Mouse (Mus musculus) myocyte (in vitro differentiated cells): ENCODE results near the gene Tia1. TPM values are rescaled to one million over a fixed set of nuclear protein-coding genes. Genes with fewer than 3 reads are reported as not detected.

Experiments used
- H3K27me3 ChIP-seq: one replicate; pipeline ENCODE4 v1.6.1; 2011; ENCODE audit not compliant: control insufficient read depth, insufficient read depth, insufficient read length
- H3K36me3 ChIP-seq: one replicate; pipeline ENCODE4 v1.6.1; 2011; ENCODE audit not compliant: control insufficient read depth, insufficient read depth
- H3K4me2 ChIP-seq: one replicate; pipeline ENCODE4 v1.6.1; 2011; ENCODE audit warnings: low read depth, control low read depth
- H3K4me3 ChIP-seq: one replicate; pipeline ENCODE4 v1.5.1; 2011; ENCODE audit warnings: mild to moderate bottlenecking, control low read depth, moderate library complexity
- H3K79me2 ChIP-seq: one replicate; pipeline ENCODE4 v1.6.1; 2011; ENCODE audit not compliant: control insufficient read depth, insufficient read depth
- H3ac ChIP-seq: one replicate; pipeline ENCODE4 v1.6.1; 2011; ENCODE audit not compliant: control insufficient read depth, insufficient read length
- CEBPB ChIP-seq: IDR thresholded peaks from 2 replicates; pipeline ENCODE4 v1.6.1; 2011; ENCODE audit warnings: mild to moderate bottlenecking, moderate library complexity; ENCODE audit not compliant: poor library complexity, insufficient read depth, severe bottlenecking
- E2F4 ChIP-seq: IDR thresholded peaks from one replicate; pipeline ENCODE4 v1.6.1; 2011; ENCODE audit warnings: mild to moderate bottlenecking, control low read depth, moderate library complexity; ENCODE audit not compliant: insufficient read depth
- MAX ChIP-seq: IDR thresholded peaks from one replicate; pipeline ENCODE4 v1.6.1; 2011; ENCODE audit warnings: low read depth, mild to moderate bottlenecking, control low read depth
- MYOD1 ChIP-seq, 3 experiments: IDR thresholded peaks; one replicate each; pipeline ENCODE4 v1.6.1; 2011; ENCODE audit warnings: control low read depth in 2 of 3, low read depth in 2 of 3, mild to moderate bottlenecking in 2 of 3, moderate library complexity in 1 of 3; ENCODE audit not compliant: insufficient read length in 2 of 3, control insufficient read depth in 1 of 3
- MYOG ChIP-seq, 3 experiments: IDR thresholded peaks; one replicate each; pipeline ENCODE4 v1.6.1; 2011; ENCODE audit warnings: control low read depth in 2 of 3, low read depth in 2 of 3, mild to moderate bottlenecking in 2 of 3; ENCODE audit not compliant: insufficient read length in 2 of 3, control insufficient read depth in 1 of 3, insufficient read depth in 1 of 3
- POLR2A ChIP-seq: IDR thresholded peaks from one replicate; pipeline ENCODE4 v1.6.1; 2011; ENCODE audit warnings: low read depth, mild to moderate bottlenecking, control low read depth, moderate library complexity; ENCODE audit not compliant: insufficient read length
- POLR2AphosphoS2 ChIP-seq: IDR thresholded peaks from one replicate; pipeline ENCODE4 v1.6.1; 2011; ENCODE audit warnings: low read depth, control low read depth; ENCODE audit not compliant: insufficient read length
- REST ChIP-seq: IDR thresholded peaks from one replicate; pipeline ENCODE4 v1.6.1; 2011; ENCODE audit warnings: mild to moderate bottlenecking, control low read depth, moderate library complexity; ENCODE audit not compliant: insufficient read depth, insufficient read length
- SRF ChIP-seq: IDR thresholded peaks from one replicate; pipeline ENCODE4 v1.6.1; 2011; ENCODE audit warnings: low read depth; ENCODE audit not compliant: control insufficient read depth, insufficient read length
- TCF12 ChIP-seq: IDR thresholded peaks from one replicate; pipeline ENCODE4 v1.6.1; 2011; ENCODE audit warnings: mild to moderate bottlenecking, control low read depth; ENCODE audit not compliant: poor library complexity, insufficient read depth, severe bottlenecking
- TCF3 ChIP-seq: IDR thresholded peaks from one replicate; pipeline ENCODE4 v1.6.1; 2011; ENCODE audit warnings: low read depth, control low read depth; ENCODE audit not compliant: insufficient read length
- USF1 ChIP-seq: IDR thresholded peaks from one replicate; pipeline ENCODE4 v1.6.1; 2011; ENCODE audit warnings: low read depth, mild to moderate bottlenecking, control low read depth, moderate library complexity
- polyA plus RNA-seq: library from polyadenylated mRNA; unstranded; fragments of >200 nt; fragmentation: generic; extraction: Trizol; gene quantifications from one replicate; pipeline ENCODE4 v1.2.1, GENCODE M21; 2012; ENCODE audit warnings: missing spikeins

Gene Tia1
- polyA plus RNA-seq, 1 experiment, result 12.8 TPM

DNA sequence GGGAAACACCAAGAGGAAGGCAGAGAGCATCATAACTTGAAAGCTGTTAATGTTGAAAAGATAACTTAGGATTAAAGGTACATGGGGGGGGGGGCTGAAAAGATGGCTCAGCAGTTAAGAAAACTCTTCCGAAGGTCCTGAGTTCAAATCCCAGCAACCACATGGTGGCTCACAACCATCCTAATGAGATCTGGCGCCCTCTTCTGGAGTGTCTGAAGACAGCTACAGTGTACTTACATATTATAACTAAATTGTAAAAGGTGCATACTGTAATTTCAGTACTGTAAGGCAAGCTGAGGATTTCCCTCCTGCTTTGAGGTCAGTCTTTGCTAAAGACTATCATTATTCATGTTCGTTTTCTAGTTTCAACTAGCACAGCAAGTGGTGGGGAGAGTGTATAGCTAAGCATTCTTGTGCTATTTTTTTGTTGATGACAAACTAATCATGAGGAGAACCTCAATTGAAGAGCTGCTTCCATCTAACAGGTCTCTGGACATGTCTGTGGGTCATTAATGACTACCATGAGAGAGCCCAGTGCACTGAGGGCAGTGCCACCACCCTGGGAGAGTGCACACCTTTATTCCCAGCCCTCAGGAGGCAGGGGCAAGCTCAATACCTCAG, 33.8 kb upstream of the Tia1 start:
- peak; percentile 49 for TF ChIP-seq POLR2AphosphoS2
- no peak for TF ChIP-seq CEBPB
- Histone ChIP-seq H3ac (peak overlapping the region; percentile 3), H3K4me2 (peak overlapping the region; percentile 95), H3K4me3 (peak overlapping the region; percentile 86), H3K79me2 (peaks cover 42% of the 10 kb centered on the region), H3K36me3 (no peaks in the 10 kb centered on the region), H3K27me3 (no peaks in the 10 kb centered on the region)

DNA sequence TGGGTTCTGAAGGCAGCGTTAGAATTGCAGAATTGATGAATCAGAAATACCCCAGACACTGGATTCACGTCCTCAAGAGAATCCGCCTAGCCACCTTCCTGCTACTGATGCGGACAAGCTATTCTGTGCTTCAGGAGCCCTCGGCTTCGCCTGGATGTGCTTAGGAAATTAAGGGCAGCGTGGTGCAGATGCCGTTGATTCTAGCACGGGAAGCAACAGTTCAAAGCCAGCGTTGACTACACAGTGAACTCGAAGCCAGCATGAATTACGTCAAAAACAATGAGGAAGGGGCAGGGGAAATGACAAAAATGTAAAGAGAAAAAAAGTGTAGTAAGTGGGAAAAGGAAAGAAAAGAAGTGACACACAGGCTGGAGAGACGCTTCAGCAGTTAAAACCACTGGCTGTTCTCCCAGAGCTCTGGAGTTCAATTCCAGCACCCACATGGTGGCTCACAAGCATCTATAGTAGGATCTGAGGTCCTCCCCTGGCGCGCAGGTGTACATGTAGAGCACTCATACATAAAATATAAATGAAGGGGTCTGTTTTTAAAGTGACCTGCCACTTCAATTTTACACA, 33.2 kb upstream of the Tia1 start, which contains the start of gene Snrpg:
Gene Snrpg, plus strand, starts transcription at position 541 of the 576 bp plus-strand sequence.
- no peaks in the 10 kb centered on the region for H3K27me3 ChIP-seq
- H3K4me3 ChIP-seq, result peak within 1 kb of the TSS; percentile 86
- peaks cover 44% of the 10 kb centered on the region for H3K79me2 ChIP-seq
- H3K36me3 ChIP-seq, result no peaks in the 10 kb centered on the region
- H3K4me2 ChIP-seq, result peak within 1 kb of the TSS; percentile 95
- H3ac ChIP-seq, result peak within 1 kb of the TSS; percentile 3
- no peak for TF ChIP-seq POLR2AphosphoS2

DNA sequence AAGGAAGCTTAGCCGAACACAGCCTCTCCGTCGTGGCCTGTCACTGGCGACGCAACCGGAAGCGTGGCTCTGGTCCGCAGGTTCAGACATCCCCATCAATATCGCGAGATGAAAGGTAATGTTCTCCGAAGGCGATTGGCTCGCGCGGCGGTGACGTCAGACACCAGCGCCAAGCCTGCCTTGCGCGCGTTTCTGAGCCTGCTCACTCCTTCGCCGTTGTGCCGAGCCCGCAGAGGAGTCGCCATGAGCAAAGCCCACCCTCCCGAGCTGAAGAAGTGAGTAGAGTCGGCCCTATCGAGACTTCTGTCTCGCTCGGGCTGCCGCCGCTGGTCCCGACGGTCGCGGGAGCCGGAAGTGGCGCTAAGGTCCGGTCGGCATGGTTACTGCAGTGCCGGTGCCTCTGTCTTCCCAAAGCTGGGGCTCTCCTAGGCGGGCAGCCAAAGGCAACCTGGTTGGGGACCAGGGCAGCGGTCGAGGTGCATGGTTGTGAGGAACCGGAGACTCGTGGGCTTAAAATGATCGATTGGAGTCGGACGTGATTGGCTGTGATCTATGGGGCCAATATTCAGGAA, 32.6 kb upstream of the Tia1 start:
- TF ChIP-seq REST, result no peak
- TF ChIP-seq MYOG (IDR thresholded peaks at IDR 0.05; ENCODE audit: control insufficient read depth in 1 of 3, insufficient read depth in 1 of 3, insufficient read length in 2 of 3, low read depth in 2 of 3), result no peak
- TF ChIP-seq TCF12, result no peak
- peak; percentile 40 for TF ChIP-seq SRF
- peak; percentile 93 for TF ChIP-seq POLR2A
- no peak for TF ChIP-seq MYOD1 (IDR thresholded peaks at IDR 0.05; ENCODE audit: control insufficient read depth in 1 of 3, insufficient read length in 2 of 3, low read depth in 2 of 3)
- TF ChIP-seq MAX, result no peak
- peak; percentile 61 for TF ChIP-seq E2F4
- peak; percentile 95 for TF ChIP-seq POLR2AphosphoS2
- TF ChIP-seq USF1, result no peak
- no peak for TF ChIP-seq TCF3
- H3K4me2 ChIP-seq, result peak overlapping the region; percentile 95
- H3K79me2 ChIP-seq, result peaks cover 40% of the 10 kb centered on the region
- no peaks in the 10 kb centered on the region for H3K27me3 ChIP-seq
- peak overlapping the region; percentile 3 for H3ac ChIP-seq
- H3K36me3 ChIP-seq, result no peaks in the 10 kb centered on the region
- peak overlapping the region; percentile 86 for H3K4me3 ChIP-seq

DNA sequence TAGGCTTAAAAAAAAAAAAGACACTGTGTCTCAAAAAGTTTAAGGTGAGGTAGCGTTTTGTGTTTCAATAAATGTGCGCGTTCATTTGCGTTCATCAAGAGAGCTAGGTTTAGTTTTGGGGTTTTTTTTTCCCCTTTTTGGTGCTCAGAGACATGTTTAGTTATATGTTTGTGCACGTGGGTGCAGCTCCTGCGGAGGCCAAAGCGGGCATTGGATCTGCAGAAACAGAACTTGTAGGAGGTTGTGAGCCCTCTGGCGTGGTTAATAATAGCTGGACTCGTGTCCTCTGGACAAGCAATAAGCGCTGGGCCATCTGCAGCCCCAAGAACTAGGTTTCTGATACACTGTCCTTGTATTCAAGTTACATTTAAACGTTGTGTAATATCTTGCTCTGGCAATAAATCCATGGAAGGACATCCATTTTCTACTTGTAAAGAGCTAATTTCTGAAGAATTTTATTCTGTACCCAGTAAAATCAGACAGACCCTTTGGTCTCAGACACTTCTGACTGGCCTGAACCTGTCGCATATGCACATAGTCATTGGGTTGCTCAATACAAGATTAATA, 32.0 kb upstream of the Tia1 start:
- TF ChIP-seq POLR2AphosphoS2 (no peak), CEBPB (no peak), MYOG (IDR thresholded peaks at IDR 0.05; ENCODE audit: control insufficient read depth in 1 of 3, insufficient read depth in 1 of 3, insufficient read length in 2 of 3, low read depth in 2 of 3) (no peak), TCF3 (no peak), USF1 (no peak), E2F4 (no peak), TCF12 (no peak), MYOD1 (IDR thresholded peaks at IDR 0.05; ENCODE audit: control insufficient read depth in 1 of 3, insufficient read length in 2 of 3, low read depth in 2 of 3) (no peak)
- Histone ChIP-seq H3ac (peak overlapping the region; percentile 3), H3K4me2 (peak overlapping the region; percentile 69), H3K4me3 (peak overlapping the region; percentile 86), H3K79me2 (peaks cover 40% of the 10 kb centered on the region), H3K27me3 (no peaks in the 10 kb centered on the region), H3K36me3 (peaks cover 4% of the 10 kb centered on the region)

DNA sequence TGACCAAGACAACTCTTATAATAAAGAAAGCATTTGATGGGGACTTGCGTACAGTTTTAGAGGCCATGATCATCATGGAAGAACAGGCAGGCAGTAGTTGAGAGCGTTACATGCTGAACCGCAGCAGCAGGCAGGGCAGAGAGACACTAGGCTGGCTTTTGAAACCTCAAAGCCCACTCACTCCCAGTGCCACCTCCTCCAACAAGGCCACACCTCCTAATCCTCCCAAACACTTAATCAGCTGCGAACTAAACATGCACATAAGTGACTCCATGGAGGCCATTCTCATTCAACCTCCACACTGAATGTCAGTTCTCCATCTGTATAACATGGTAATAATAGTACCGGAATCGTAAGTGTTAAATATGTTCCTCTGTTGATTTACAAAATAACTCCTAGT, 30.5 kb upstream of the Tia1 start:
- no peaks in the 10 kb centered on the region for H3K27me3 ChIP-seq
- no peak overlapping the region for H3ac ChIP-seq
- H3K4me2 ChIP-seq, result no peak overlapping the region
- H3K79me2 ChIP-seq, result peaks cover 40% of the 10 kb centered on the region
- no peak for TF ChIP-seq SRF
- TF ChIP-seq TCF3, result no peak
- H3K4me3 ChIP-seq, result no peak overlapping the region
- peaks cover 18% of the 10 kb centered on the region for H3K36me3 ChIP-seq
